Mouse (Mus musculus) E14TG2a.4 (cell line): ENCODE data around the gene Mcmbp.

ENCODE experiments used
- CTCF ChIP-seq: conservative IDR thresholded peaks from 2 replicates; pipeline ENCODE4 v1.5.1; 2014; ENCODE audit warnings: low read length
- NANOG ChIP-seq: IDR thresholded peaks from 2 replicates; pipeline ENCODE4 v1.6.1; 2014; ENCODE audit warnings: borderline replicate concordance, low read length, mixed read lengths

- TF ChIP-seq CTCF (no peak), NANOG (no peak)
These were observed 10.0 kb upstream of the Mcmbp start for GRCm38 (mm10) chr7:128750296-128750695.
